Mouse (Mus musculus) neural tube, embryonic 10.5 days (tissue): ENCODE results near the gene Cep68.
A peak's percentile ranks its signal among the peaks of the same experiment; 100 is the strongest.

Experiments used
- DNase-seq: peaks from one replicate; pipeline ENCODE4 v3.0.0-alpha.2; 2017; ENCODE audit warnings: low spot score; ENCODE audit errors: extremely low spot score

Gene Cep68

DNA sequence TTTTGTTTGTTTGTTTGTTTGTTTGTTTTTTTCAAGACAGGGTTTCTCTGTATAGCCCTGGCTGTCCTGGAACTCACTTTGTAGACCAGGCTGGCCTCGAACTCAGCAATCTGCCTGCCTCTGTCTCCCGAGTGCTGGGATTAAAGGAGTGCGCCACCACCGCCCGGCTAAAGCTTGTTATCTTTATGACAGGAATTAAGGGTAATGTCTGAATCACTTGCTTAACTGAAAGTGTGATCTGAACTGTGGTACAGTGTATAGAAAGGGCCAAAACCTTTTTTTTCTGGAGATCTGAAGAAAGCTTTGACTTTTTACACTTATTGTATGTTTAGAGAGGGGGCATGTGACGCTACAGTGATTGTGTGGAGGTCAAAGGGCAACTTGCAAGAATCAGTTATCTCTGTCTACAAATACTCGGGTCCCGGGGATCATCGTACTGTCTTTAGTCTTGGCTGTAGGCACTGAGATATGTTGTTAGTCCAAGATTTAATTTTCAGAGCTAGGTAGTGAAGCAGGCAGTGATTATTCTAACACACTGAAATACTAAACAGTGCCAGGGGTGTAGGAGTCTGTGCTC, 44.3 kb downstream of the Cep68 start:
- DNase-seq: no peak

DNA sequence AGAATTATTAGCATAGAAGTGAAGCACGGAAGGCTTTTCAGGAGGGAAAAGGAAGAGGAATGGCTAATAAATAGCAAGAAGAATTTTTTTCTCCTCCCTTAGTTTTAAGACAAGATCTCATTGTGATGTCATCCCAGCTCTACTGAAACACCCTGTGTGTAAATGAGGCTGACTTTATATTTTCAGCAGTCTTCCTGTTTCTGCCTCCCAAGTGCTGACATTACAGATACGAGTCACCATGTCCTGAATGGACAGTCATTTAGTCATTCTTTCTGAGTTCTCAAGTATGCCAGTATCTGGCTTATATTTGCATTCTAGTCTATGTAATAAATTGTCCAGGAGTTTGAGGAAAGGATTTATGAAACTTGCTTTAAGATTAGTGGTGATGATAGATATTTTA, 44.9 kb downstream of the Cep68 start:
- DNase-seq: no peak

DNA sequence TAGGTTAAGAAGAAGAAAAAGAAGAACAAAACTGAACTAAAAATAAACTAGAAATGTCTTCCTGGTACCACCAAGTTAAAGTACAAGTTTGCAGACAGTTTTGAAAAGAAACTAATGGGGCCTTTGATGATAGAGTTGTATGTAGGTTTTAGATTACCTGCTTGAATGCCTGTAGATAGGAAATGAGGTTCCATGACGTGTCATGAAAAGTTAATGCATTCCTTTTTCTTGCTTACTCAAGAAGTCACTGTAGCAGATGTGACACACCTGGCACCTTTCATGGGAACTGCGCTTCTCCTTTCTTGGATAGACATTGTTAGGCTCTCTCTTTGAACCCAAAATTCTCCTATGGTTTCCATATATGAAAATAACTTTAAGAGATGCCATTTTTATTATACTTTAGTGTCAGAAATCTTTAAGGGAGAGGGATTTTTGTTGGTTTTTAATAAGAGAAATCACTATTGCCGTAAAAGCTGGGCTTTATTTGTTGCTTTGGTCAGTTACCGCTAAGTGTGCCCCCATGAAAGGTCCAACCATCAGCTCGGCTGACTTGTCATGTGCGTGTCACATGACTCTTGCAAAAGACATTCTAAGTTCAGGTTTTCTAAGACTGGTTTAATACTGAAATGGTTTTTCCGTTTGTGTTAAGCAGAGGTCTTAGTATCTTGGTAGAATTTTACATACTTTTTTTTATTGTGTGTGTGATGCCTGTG, 46.8 kb downstream of the Cep68 start:
- no peak for DNase-seq

DNA sequence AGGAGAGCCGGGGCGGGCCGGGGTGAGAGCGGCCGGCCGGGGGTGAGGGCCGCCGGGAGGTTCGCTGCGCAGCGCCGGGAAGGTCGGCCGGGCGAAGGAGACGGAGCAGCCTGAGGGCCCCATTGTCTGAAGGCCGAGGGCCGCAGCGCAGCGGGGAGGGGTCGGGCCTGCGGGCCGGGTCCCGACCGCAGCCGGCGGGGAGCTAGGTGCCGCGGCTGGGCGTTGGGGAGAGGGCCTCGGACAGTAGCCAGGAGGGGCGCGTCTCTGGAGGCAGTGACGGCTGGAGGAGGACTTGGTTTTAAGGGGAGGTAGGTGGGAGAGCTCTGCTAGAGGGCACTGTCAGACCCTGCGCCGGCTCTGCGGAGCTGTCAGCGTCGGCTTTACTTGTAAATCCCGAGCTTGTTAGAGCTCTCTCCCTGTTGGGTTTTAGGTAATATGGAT, 47.5 kb downstream of the Cep68 start:
- no peak for DNase-seq

DNA sequence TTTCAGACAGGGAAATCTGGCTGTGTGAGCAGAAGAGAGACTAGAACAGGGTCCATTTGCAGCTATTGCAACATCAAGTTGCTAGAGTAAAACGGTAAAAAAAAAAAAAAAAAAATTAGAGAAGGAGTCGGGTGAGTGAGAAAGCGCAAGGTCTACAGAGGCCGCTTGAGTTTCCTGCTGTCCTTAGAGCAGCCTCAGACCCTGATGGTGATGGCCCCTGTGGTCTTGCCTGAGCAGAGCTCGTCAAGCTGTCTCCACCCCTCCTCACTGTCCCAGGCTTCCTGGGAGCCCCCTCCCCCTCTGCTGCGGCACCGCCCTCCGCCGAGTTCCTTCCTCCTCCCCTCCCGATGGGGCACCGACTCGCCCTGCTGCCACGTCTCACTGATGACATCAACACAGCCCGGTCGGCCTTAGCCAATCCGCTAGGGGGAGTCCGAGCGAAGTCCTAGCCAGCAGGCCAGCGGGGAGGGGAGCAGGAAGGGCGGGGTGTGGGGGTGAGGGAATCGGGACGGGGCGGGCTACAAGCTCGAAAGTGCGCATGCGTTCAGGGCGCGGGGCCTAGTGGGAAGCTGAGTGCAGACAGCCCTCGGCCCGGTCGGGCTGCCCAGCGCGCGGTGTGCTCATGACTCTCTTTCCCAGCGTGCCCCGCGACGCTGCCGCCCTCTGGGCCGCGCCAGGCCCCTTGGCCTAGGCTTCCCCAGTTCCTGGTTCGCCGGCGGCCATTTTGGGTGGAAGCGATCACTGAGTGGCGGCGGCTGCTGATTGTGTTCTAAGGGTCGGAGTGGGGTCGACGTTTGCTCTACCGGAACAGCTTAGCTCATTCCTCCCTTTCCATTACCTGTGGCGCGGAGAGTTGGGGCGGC, 48.3 kb downstream of the Cep68 start, which contains the start of gene Rab1a:
TSS of gene Rab1a (plus strand) at position 720 of the 863 bp plus-strand sequence.
- DNase-seq: peak; percentile 99

DNA sequence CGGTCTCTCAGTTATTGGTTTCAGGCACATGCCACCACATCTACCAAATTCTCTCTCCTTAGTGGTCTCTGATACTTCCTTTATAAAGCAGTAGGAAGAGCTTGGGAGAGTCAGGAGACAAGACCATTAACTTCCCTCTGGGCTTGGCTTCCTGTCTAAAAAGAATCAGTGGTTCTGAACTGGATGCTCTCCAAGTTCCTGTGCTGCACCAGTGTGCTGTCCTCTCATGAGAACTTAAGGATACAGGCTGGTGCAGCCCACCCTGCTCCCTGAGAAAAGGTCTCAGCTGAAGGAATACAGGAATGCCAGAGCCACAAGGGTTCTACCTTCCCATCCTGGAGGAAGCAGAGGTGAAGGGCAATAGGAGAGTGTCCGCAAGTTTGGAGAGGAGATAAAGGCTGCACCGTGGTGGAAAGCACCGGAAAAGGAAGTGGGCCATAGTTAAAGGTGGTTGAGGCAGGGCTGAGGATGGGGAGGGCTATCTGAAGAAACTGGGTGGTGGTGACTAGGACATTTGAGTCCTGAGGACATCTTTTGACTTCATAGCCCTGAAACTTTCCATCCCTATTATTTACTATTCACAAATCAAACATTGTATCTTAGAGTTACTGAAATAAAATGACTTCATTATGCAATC, 56.0 kb downstream of the Cep68 start:
- DNase-seq: no peak

DNA sequence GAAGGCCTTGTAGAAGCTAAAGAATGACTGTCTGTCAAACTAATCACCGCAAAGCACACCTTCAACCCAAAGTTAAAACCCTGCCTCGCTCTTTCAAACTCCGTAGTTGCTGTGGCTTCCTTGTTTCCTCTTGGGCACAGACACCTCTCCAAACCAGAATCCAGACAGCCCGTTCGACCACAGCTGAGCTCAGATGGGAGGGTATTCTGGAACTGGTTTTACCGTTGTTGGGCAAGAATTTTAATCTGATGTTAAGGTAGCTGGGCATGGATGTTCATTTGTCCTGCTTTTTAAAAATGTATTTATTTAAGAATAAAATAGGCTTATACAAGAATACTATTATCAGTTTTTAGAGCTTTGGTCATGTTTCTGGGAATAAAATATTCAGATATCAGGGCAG, 62.0 kb downstream of the Cep68 start:
- no peak for DNase-seq
